Mouse (Mus musculus): ENCODE data around the gene Il2. TPM values are rescaled to one million over a fixed set of nuclear protein-coding genes. Genes with fewer than 3 reads are reported as not detected.

Il2 gene
- polyA plus RNA-seq, 1 experiment, result 1.1 TPM

- no peaks in the 10 kb centered on the region for H3K4me1 ChIP-seq (ENCODE audit: control insufficient read depth, insufficient read depth, low read length)
- TF ChIP-seq POLR2A (IDR thresholded peaks at IDR 0.05; ENCODE audit: low read depth, low read length) (no peak), CTCF (IDR thresholded peaks at IDR 0.05; ENCODE audit: borderline replicate concordance, insufficient read depth, low read length) (no peak)
- H3K27ac ChIP-seq (ENCODE audit: insufficient read depth, low read length), result no peak overlapping the region
- H3K4me3 ChIP-seq (ENCODE audit: insufficient read depth, low read length), result no peak overlapping the region
Observed at GRCm38 (mm10) chr3:37146810-37147209, 21.1 kb upstream of the Il2 start.

- H3K4me3 ChIP-seq (ENCODE audit: insufficient read depth, low read length), result no peak overlapping the region
- H3K27ac ChIP-seq (ENCODE audit: insufficient read depth, low read length), result no peak overlapping the region
- no peak for TF ChIP-seq CTCF (IDR thresholded peaks at IDR 0.05; ENCODE audit: borderline replicate concordance, insufficient read depth, low read length)
- no peak for TF ChIP-seq POLR2A (IDR thresholded peaks at IDR 0.05; ENCODE audit: low read depth, low read length)
- no peaks in the 10 kb centered on the region for H3K4me1 ChIP-seq (ENCODE audit: control insufficient read depth, insufficient read depth, low read length)
Observed at GRCm38 (mm10) chr3:37146406-37146805, 20.6 kb upstream of the Il2 start.

GRCm38 (mm10) chr3:37144979-37145378 is 19.2 kb upstream of the Il2 start:
- no peak overlapping the region for H3K27ac ChIP-seq (ENCODE audit: insufficient read depth, low read length)
- H3K4me1 ChIP-seq (ENCODE audit: control insufficient read depth, insufficient read depth, low read length), result no peaks in the 10 kb centered on the region
- TF ChIP-seq POLR2A (IDR thresholded peaks at IDR 0.05; ENCODE audit: low read depth, low read length) (no peak), CTCF (IDR thresholded peaks at IDR 0.05; ENCODE audit: borderline replicate concordance, insufficient read depth, low read length) (no peak)

GRCm38 (mm10) chr3:37141827-37142226 is 16.1 kb upstream of the Il2 start:
- TF ChIP-seq CTCF (IDR thresholded peaks at IDR 0.05; ENCODE audit: borderline replicate concordance, insufficient read depth, low read length), result no peak
- TF ChIP-seq POLR2A (IDR thresholded peaks at IDR 0.05; ENCODE audit: low read depth, low read length), result no peak
- no peak overlapping the region for H3K4me3 ChIP-seq (ENCODE audit: insufficient read depth, low read length)
- H3K4me1 ChIP-seq (ENCODE audit: control insufficient read depth, insufficient read depth, low read length), result no peaks in the 10 kb centered on the region
- no peak overlapping the region for H3K27ac ChIP-seq (ENCODE audit: insufficient read depth, low read length)

More at GRCm38 (mm10) chr3:37144979-37145378, 19.2 kb upstream of the Il2 start:
- H3K4me3 ChIP-seq (ENCODE audit: insufficient read depth, low read length), result no peak overlapping the region

GRCm38 (mm10) chr3:37140168-37140906 is 14.6 kb upstream of the Il2 start:
- H3K4me1 ChIP-seq (ENCODE audit: control insufficient read depth, insufficient read depth, low read length), result no peaks in the 10 kb centered on the region
- no peak overlapping the region for H3K27ac ChIP-seq (ENCODE audit: insufficient read depth, low read length)
- TF ChIP-seq CTCF (IDR thresholded peaks at IDR 0.05; ENCODE audit: borderline replicate concordance, insufficient read depth, low read length) (no peak), POLR2A (IDR thresholded peaks at IDR 0.05; ENCODE audit: low read depth, low read length) (no peak)
- no peak overlapping the region for H3K4me3 ChIP-seq (ENCODE audit: insufficient read depth, low read length)

- Histone ChIP-seq H3K4me1 (ENCODE audit: control insufficient read depth, insufficient read depth, low read length) (no peaks in the 10 kb centered on the region), H3K27ac (ENCODE audit: insufficient read depth, low read length) (no peak overlapping the region), H3K4me3 (ENCODE audit: insufficient read depth, low read length) (no peak overlapping the region)
- TF ChIP-seq POLR2A (IDR thresholded peaks at IDR 0.05; ENCODE audit: low read depth, low read length), result no peak
- no peak for TF ChIP-seq CTCF (IDR thresholded peaks at IDR 0.05; ENCODE audit: borderline replicate concordance, insufficient read depth, low read length)
Observed at GRCm38 (mm10) chr3:37139192-37139591, 13.4 kb upstream of the Il2 start.

- H3K4me3 ChIP-seq (ENCODE audit: insufficient read depth, low read length), result no peak overlapping the region
- H3K27ac ChIP-seq (ENCODE audit: insufficient read depth, low read length), result no peak overlapping the region
- no peaks in the 10 kb centered on the region for H3K4me1 ChIP-seq (ENCODE audit: control insufficient read depth, insufficient read depth, low read length)
- TF ChIP-seq CTCF (IDR thresholded peaks at IDR 0.05; ENCODE audit: borderline replicate concordance, insufficient read depth, low read length), result no peak
- TF ChIP-seq POLR2A (IDR thresholded peaks at IDR 0.05; ENCODE audit: low read depth, low read length), result no peak
Observed at GRCm38 (mm10) chr3:37137231-37137630, 11.5 kb upstream of the Il2 start.

- no peak overlapping the region for H3K27ac ChIP-seq (ENCODE audit: insufficient read depth, low read length)
- H3K4me3 ChIP-seq (ENCODE audit: insufficient read depth, low read length), result no peak overlapping the region
- peaks cover 10% of the 10 kb centered on the region for H3K4me1 ChIP-seq (ENCODE audit: control insufficient read depth, insufficient read depth, low read length)
- TF ChIP-seq CTCF (IDR thresholded peaks at IDR 0.05; ENCODE audit: borderline replicate concordance, insufficient read depth, low read length) (no peak), POLR2A (IDR thresholded peaks at IDR 0.05; ENCODE audit: low read depth, low read length) (no peak)
Observed at GRCm38 (mm10) chr3:37129063-37129462, 3.3 kb upstream of the Il2 start.

GRCm38 (mm10) chr3:37128269-37128668 is 2.5 kb upstream of the Il2 start:
- TF ChIP-seq CTCF (IDR thresholded peaks at IDR 0.05; ENCODE audit: borderline replicate concordance, insufficient read depth, low read length) (no peak), POLR2A (IDR thresholded peaks at IDR 0.05; ENCODE audit: low read depth, low read length) (no peak)
- Histone ChIP-seq H3K4me3 (ENCODE audit: insufficient read depth, low read length) (no peak overlapping the region), H3K27ac (ENCODE audit: insufficient read depth, low read length) (no peak overlapping the region), H3K4me1 (ENCODE audit: control insufficient read depth, insufficient read depth, low read length) (peaks cover 10% of the 10 kb centered on the region)

GRCm38 (mm10) chr3:37126162-37126561 is 403 bp upstream of the Il2 start:
- no peak overlapping the region for H3K27ac ChIP-seq (ENCODE audit: insufficient read depth, low read length)
- peaks cover 10% of the 10 kb centered on the region for H3K4me1 ChIP-seq (ENCODE audit: control insufficient read depth, insufficient read depth, low read length)
- no peak overlapping the region for H3K4me3 ChIP-seq (ENCODE audit: insufficient read depth, low read length)
- TF ChIP-seq CTCF (IDR thresholded peaks at IDR 0.05; ENCODE audit: borderline replicate concordance, insufficient read depth, low read length) (no peak), POLR2A (IDR thresholded peaks at IDR 0.05; ENCODE audit: low read depth, low read length) (no peak)

All from embryonic fibroblast, embryonic 13.5 days (primary cell).